Mouse (Mus musculus): ENCODE results near the gene Asna1. TPM values are rescaled to one million over a fixed set of nuclear protein-coding genes. Genes with fewer than 3 reads are reported as not detected.

Gene Asna1
- polyA plus RNA-seq, 1 experiment from 2014 or later = 132 TPM

DNA sequence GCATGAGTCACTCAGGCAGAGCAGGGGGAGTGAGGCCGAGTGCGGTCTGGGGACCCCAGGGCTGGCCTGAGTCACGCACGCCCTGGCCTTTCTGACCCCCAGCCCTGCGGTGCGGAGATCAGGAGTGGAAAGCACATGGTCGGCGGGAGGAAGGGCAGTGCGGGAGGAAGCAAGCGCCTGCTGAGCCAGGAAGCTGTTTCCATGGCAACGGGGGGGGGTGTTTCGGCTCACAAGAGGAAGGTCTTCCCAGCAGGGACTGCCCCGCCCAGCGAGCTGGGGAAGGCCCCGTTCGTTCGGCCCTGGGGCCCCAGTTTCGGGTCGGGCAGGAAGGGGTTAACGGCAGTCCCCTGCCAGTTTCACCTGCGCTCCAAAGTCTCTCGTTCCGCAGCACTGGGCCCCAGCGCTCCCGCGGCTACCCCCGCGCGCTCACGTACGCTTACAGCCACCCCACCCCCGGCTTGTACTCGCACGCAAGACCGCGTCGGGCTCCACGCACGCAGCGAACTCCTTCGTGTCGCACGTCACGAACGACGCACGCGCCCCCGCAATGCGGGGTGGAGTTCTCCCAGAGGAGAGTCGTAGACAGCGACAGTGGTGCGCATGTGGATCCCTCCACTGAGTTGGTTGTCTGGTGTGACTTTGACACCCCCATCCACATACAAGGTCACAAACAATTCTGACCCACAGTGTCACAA lies 39.2 kb downstream of the Asna1 start:
- H3K4me3 ChIP-seq = peak overlapping the region; percentile 50
- peak overlapping the region; percentile 94 for H3K4me2 ChIP-seq (replicated peaks)
- no peaks in the 10 kb centered on the region for H3K36me3 ChIP-seq
- H3K27me3 ChIP-seq = peaks cover 16% of the 10 kb centered on the region
- no peaks in the 10 kb centered on the region for H3K9me3 ChIP-seq
- ATAC-seq (ENCODE audit: low FRiP score, low read depth) = no peak
- under 1% methylated on average over 53 of the region's 53 CpGs for WGBS
- peaks cover 47% of the 10 kb centered on the region for H3K4me1 ChIP-seq
- H3K27ac ChIP-seq = no peak overlapping the region; the same call in 1 of the 2 replicates
- peak overlapping the region; percentile 66 for H3K9ac ChIP-seq

DNA sequence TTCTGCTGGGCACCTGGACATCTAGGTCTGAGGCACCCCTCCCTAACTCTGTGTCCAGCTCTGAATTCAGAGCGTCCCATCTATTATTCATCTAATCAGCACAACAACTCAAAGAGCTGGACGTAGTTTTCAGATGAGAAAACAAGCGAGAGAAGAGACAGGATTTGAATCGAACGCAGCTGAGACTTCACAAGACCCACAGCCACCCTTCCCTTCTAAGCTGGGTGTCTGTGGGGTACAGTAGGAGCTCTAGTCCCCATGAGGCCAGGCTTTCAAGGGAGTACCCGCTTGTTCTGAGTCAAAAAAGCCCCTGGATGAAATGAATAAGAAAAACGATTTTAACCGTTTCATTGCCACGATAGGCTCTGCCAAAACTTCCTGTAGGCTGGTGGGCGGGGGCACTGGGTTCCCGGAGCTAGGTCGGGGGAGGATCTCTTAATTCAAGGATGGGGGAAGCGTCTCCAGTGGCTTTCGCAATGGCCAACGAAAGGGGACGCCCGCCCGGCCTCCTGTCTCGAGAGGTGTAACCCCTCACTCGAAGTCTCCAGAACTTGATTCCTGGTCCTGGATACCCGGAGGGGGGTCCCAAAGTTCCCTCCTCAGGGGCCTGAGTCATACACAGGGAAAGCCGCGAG lies 39.9 kb downstream of the Asna1 start:
- Histone ChIP-seq H3K27ac (peak overlapping the region; percentile 29; the same call in 1 of the 2 replicates), H3K36me3 (no peaks in the 10 kb centered on the region), H3K4me2 (replicated peaks) (peak overlapping the region; percentile 94), H3K4me3 (peak overlapping the region; percentile 50), H3K9me3 (no peaks in the 10 kb centered on the region), H3K9ac (peak overlapping the region; percentile 66), H3K27me3 (peaks cover 16% of the 10 kb centered on the region), H3K4me1 (peaks cover 52% of the 10 kb centered on the region)
- no peak for ATAC-seq (ENCODE audit: low FRiP score, low read depth)
- 2% methylated on average over 23 of the region's 23 CpGs for WGBS

DNA sequence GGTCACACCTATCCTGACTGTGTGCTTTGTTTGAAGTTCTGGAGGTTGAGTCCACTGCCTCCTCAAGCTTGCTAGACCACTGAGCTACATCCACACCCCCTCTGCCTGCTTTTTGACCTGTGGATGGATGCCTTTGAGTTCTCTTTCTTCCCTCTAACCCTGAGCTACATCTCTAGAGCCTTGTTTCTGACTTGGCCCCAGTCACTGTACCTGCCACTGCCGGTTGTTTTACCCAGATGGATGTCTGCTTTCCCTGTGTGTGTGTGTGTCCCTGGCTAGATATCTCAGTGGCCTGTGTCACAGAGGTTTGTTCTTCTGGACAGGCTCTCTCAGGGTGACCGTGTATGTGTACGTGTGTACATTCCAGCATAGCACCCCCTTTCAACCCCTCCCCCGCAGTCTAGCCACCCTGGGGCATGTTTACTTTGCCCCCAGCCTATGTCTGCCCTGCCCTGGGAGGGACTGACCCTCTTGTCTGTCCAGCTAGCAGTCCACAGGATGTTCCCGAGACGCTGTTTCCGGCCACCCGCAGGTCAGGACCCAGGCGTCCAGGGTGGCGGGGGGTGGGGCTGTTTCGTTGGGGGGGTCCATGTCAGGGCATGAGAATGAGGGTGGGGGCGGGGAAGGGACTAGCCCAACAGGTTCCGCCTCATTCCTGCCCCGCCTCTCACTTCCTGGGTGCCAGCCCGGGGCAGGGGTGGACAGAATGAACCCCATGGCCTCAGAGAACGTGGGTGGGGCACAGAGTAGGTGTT lies 40.6 kb downstream of the Asna1 start:
- Histone ChIP-seq H3K9ac (peak overlapping the region; percentile 66), H3K4me1 (peaks cover 56% of the 10 kb centered on the region), H3K27ac (no peak overlapping the region; the same call in 1 of the 2 replicates), H3K9me3 (no peaks in the 10 kb centered on the region), H3K4me3 (peak overlapping the region; percentile 50; the same call in 1 of the 2 replicates), H3K27me3 (peaks cover 16% of the 10 kb centered on the region), H3K4me2 (replicated peaks) (peak overlapping the region; percentile 94), H3K36me3 (no peaks in the 10 kb centered on the region)
- no peak for ATAC-seq (ENCODE audit: low FRiP score, low read depth)
- WGBS = 9% methylated on average over 16 of the region's 16 CpGs

DNA sequence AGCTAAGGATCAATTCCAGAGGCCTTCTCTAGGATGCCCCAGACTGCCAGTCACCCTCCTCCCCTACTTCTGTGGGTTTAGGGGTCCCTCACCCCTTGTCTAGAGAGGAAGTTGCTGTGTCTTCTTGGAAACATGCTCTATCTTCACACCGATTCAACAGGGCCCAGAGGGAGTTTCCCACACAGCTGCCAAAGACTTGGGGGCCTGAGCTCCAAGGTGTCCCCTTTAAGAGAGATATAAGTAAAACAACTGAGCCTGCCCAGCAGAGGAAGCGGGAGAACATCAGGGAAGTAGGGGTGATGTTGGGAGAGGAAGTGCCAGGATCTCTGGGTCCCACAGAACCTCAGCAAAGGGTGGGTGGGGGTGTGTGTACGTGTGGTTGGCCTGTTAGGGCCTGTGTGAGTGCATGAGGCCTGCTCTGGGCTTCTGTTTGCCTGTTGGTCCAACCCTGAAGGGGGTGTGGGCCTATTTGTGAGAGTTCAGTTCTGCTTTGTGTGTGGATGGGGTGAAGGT lies 42.5 kb downstream of the Asna1 start:
- Histone ChIP-seq H3K27ac (no peak overlapping the region), H3K9ac (no peak overlapping the region)

DNA sequence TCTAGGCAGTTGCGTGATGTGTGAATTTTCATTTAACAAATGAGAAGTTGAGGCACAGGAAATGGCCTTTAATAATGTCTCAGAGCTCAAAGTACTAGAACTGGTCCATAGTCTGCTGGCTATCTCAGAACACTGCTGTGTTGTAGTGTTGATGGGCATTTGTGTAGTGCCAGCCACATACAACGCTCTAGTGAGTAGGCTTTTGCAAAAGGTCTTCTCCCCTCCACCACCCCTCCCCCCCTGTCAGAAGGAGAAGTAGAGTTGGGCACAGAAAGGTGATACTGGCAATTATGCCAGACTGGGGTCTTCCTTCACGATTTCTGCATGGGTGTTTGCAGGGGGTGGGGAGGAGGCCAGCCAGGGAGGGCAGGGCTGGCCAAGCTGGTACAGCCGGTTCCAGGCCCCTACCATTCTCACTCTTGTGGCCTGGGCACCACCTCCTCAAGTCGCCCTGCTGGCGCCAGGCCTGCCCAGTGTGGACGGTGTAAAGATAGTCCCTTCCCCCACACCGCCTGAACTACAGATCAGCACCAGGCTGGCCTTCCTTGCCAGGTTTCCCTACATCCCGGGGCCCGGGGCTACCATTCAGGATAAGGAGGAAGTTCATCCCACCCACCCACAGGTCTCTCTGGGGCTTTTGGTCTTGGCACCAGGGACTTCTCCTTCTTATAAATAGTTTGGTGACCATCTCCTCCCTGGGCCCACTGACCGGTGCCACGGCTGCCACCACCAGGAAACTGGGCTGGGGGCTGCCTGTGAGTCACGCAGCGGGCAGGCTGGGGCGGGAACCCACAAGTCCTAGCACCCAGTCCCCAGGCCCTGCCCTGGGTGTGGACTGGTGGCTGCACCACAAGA lies 43.2 kb downstream of the Asna1 start:
- H3K27me3 ChIP-seq = peaks cover 32% of the 10 kb centered on the region
- peaks cover 76% of the 10 kb centered on the region for H3K4me1 ChIP-seq
- H3K27ac ChIP-seq = no peak overlapping the region
- H3K9ac ChIP-seq = no peak overlapping the region
- peak overlapping the region; percentile 10; the same call in 1 of the 2 replicates for H3K4me2 ChIP-seq (replicated peaks)
- WGBS = 79% methylated on average over 15 of the region's 15 CpGs
- no peaks in the 10 kb centered on the region for H3K36me3 ChIP-seq
- H3K9me3 ChIP-seq = no peaks in the 10 kb centered on the region
- no peak overlapping the region for H3K4me3 ChIP-seq
- no peak for ATAC-seq (ENCODE audit: low FRiP score, low read depth)

More for the DNA sequence above, 42.5 kb downstream of the Asna1 start:
- Histone ChIP-seq H3K4me2 (replicated peaks) (peak overlapping the region; percentile 10; the same call in 1 of the 2 replicates), H3K9me3 (no peaks in the 10 kb centered on the region), H3K4me3 (no peak overlapping the region), H3K27me3 (peaks cover 29% of the 10 kb centered on the region), H3K36me3 (no peaks in the 10 kb centered on the region), H3K4me1 (peaks cover 69% of the 10 kb centered on the region)
- WGBS = 70% methylated on average over 3 of the region's 3 CpGs
- no peak for ATAC-seq (ENCODE audit: low FRiP score, low read depth)

DNA sequence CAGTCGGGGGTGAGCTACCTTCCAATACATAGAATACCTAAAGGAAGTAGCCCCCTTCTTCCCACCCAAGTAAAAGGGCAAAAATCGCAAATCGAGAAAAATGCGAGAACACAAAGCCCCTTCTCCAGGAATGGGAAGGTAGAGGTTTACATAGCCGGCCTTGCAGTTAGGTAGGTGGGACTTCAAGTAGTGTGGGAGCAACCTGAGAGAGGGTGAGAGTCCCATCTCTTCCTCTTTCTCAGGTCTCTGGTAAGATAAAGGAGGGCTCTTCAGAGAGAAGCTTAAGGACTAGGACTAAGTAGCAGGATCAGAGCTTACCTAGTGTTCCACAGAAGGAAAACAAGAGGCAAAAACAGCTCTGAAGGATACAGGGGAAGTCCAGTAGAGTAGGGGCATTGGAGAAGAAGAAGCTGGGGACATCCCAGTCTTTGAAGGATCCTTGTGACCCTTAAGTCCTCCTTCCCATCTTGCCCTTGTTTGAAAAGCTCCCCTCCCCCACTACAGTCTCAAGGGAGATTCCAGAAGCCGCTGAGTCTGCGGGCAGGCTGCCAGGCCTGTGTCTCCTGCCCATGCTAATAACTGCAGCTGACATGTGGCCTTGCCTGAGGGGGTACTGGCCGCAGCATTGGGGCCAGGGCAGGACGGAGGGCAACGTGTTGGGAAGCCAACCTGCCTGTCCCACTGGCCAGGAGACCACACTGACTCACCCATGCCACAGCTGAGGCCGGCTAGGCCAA lies 44.3 kb downstream of the Asna1 start:
- Histone ChIP-seq H3K4me1 (peaks cover 80% of the 10 kb centered on the region), H3K9ac (no peak overlapping the region), H3K27ac (peak overlapping the region; percentile 48), H3K27me3 (peaks cover 27% of the 10 kb centered on the region), H3K9me3 (no peaks in the 10 kb centered on the region), H3K36me3 (no peaks in the 10 kb centered on the region), H3K4me2 (replicated peaks) (peak overlapping the region; percentile 98), H3K4me3 (peak overlapping the region; percentile 59; the same call in 1 of the 2 replicates)
- ATAC-seq (ENCODE audit: low FRiP score, low read depth) = no peak
- 28% methylated on average over 11 of the region's 11 CpGs for WGBS

DNA sequence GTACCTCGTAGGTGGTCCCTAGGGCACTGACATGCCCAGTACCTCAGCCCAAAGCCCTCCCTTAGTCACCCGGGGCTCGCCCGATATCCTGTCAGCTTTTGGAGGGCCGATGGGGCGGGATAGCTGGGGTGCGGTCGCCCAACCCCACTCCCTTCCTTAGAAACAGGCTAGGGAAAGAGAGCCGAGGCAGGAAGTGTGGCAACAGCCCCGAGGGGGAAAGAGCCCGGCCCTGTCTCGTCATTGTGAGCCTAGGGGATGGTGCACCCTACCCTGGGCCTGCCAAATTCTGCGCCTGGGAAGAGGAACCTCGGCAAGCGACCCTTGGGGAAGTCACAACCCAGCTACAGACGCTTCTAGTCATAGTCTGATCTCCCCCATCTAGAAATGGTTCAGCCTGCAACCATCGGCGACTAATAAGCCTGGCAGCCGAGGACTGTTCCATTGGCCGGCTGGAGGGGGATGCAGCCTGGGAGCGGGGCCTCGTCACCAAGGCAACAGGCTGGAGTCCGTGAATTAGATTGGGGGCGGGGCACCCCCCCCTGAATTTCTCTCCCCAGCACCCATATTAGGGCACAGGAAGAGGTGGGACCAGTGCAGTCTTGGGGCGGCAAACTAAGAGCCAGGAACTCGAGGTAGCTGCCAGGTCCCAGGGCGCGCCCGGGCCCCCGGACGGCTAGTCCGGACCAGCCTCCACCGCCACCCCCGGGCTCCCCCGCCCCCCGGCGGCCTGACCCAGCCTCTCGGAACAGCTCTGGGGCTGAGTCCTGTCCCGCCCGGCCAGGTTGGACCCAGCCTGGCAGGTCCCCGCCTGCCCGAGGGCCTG lies 45.3 kb downstream of the Asna1 start:
- 4% methylated on average over 42 of the region's 42 CpGs for WGBS
- peak overlapping the region; percentile 59 for H3K4me3 ChIP-seq
- H3K9me3 ChIP-seq = no peaks in the 10 kb centered on the region
- H3K27ac ChIP-seq = no peak overlapping the region; the same call in 1 of the 2 replicates
- peaks cover 79% of the 10 kb centered on the region for H3K4me1 ChIP-seq
- H3K9ac ChIP-seq = peak overlapping the region; percentile 57
- ATAC-seq (ENCODE audit: low FRiP score, low read depth) = peak; percentile 48
- peaks cover 1% of the 10 kb centered on the region; the same call in 1 of the 2 replicates for H3K36me3 ChIP-seq
- peaks cover 27% of the 10 kb centered on the region for H3K27me3 ChIP-seq
- H3K4me2 ChIP-seq (replicated peaks) = peak overlapping the region; percentile 98

DNA sequence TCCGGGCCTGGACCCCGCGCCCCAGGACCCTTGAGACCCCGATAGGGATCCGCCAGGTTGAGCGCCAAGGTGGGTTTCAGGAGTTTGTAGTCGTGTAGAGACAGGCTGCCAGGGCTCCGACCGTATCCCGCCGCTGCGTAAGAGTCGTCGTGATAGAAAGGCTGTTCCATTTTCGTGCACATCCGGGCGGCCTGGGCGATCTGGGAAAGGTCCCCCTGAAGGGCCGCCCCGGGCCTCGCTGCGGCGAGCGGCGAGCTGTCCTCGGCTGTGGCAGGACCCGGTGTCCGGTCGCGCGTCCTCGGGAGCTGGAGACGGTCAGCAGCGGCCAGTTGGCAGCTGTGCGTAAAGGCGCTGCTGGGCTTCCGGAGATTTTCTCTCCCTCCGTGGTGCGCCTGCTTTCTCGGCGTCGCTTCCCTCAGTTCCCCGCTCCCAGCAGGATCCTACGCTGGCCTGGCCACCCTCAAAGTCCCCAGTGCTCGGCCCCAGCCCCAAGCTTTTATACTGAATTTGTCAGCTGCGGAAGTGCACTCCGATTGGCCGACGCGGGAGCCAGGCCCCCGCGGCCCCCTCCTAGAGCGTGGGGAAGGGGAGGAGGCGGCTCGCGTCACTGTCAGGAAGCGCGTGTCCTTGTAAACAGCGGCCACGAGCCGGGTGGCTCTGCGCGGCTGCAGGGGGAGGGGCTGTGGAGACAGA lies 46.7 kb downstream of the Asna1 start, which contains the start of gene Junb:
TSS of gene Junb (minus strand) at position 471 of the 693 bp plus-strand sequence.
- peaks cover 74% of the 10 kb centered on the region for H3K4me1 ChIP-seq
- peaks cover 13% of the 10 kb centered on the region for H3K36me3 ChIP-seq
- ATAC-seq (ENCODE audit: low FRiP score, low read depth) = peak; percentile 58
- peak within 1 kb of the TSS; percentile 71 for H3K9ac ChIP-seq
- H3K27me3 ChIP-seq = peaks cover 27% of the 10 kb centered on the region
- H3K4me2 ChIP-seq (replicated peaks) = peak within 1 kb of the TSS; percentile 98
- WGBS = under 1% methylated on average over 63 of the region's 63 CpGs
- H3K27ac ChIP-seq = peak within 1 kb of the TSS; percentile 48; the same call in 1 of the 2 replicates
- no peaks in the 10 kb centered on the region for H3K9me3 ChIP-seq
- H3K4me3 ChIP-seq = peak within 1 kb of the TSS; percentile 59

DNA sequence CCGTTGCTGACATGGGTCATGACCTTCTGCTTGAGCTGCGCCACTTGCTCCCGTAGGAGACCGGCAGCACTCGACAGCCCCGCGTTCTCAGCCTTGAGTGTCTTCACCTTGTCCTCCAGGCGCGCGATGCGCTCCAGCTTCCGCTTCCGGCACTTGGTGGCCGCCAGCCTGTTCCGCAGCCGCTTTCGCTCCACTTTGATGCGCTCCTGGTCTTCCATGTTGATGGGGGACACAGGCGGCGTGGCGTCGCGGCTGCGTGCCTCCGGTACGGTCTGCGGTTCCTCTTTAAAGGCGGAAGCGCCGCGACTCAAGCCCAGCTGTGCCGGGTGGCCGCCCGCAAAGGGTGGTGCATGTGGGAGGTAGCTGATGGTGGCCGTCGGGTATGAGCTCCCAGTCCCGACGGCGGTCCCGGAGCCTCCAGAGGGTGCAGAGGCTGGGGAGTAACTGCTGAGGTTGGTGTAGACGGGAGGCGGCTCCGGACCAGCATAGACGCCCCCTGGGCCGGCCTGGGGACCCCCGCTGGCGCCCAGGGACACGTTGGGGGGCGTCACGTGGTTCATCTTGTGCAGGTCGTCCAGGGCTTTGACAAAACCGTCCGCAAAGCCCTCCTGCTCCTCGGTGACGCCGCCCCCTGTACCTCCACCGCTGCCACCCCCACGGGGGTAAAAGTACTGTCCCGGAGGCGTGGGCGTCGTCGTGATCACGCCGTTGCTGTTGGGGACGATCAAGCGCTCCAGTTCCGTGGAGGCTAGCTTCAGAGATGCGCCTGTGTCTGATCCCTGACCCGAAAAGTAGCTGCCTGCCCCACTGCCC lies 47.4 kb downstream of the Asna1 start:
- H3K9ac ChIP-seq = peak overlapping the region; percentile 71
- no peak for ATAC-seq (ENCODE audit: low FRiP score, low read depth)
- peak overlapping the region; percentile 98 for H3K4me2 ChIP-seq (replicated peaks)
- peak overlapping the region; percentile 59 for H3K4me3 ChIP-seq
- H3K36me3 ChIP-seq = peaks cover 21% of the 10 kb centered on the region
- peak overlapping the region; percentile 48; the same call in 1 of the 2 replicates for H3K27ac ChIP-seq
- H3K9me3 ChIP-seq = no peaks in the 10 kb centered on the region
- WGBS = under 1% methylated on average over 68 of the region's 70 CpGs
- H3K27me3 ChIP-seq = peaks cover 27% of the 10 kb centered on the region
- H3K4me1 ChIP-seq = peaks cover 74% of the 10 kb centered on the region

Measured in limb, embryonic 13.5 days (tissue).